Mouse (Mus musculus): ENCODE measurements at regions not wholly inside any gene's neighbourhood (a gene's known extent, or its start where the extent isn't known, plus 50 kb on each side); places are given as distances from the start of the nearest gene placed in this dataset.

DNA sequence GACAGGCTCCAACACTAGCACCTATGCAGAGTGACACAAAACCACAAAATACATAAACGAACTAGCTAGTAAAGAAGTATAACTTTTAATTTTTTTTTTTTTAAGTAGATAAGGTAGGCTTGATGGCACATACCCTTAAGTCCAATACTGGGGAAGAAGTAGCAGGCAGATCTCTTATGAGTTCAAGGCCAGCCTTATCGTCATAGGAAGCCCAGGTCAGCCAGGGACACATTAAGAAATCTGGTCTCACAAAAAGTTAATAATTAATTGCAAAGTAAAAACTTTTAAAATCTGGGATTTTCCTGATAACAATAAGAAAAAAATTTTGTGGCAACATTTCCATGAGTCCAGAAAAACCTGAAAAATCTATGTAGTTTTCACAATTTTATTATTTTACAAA lies 92.9 kb downstream of the Sox4 start:
- TF ChIP-seq TAL1 (IDR thresholded peaks at IDR 0.05; ENCODE audit: low read length), result no peak
- no peak for TF ChIP-seq GATA1 (IDR thresholded peaks at IDR 0.05; ENCODE audit: low read length)

All from erythroblast, embryonic 14.5 days (primary cell).